Mouse (Mus musculus) limb, embryonic 14.5 days (tissue): ENCODE measurements around the gene Cbx5. TPM values are rescaled to one million over a fixed set of nuclear protein-coding genes. Genes with fewer than 3 reads are reported as not detected.
A peak's percentile ranks its signal among the peaks of the same experiment; 100 is the strongest.

ENCODE experiments used
- ATAC-seq: fragments of 200-750 bp; cut with Nextera tagmentation; 2 replicates; pipeline ENCODE4 v1.8.0; 2017; ENCODE audit warnings: low read depth, moderate number of reproducible peaks, moderate TSS enrichment; ENCODE audit not compliant: low FRiP score
- DNase-seq: peaks from one replicate; pipeline ENCODE4 v3.0.0-alpha.2; 2015; ENCODE audit warnings: low spot score
- H3K27ac ChIP-seq: fragments of 300-500 bp; sonication (generic); replicated peaks from 2 replicates; pipeline ENCODE4 v1.5.1; 2014; ENCODE audit warnings: low read depth, mild to moderate bottlenecking, low read length, moderate library complexity, mixed read lengths
- H3K27me3 ChIP-seq: fragments of 300-500 bp; sonication (generic); 2 replicates; pipeline ENCODE4 v1.6.1; 2014; ENCODE audit warnings: low read length, mixed read lengths; ENCODE audit not compliant: control insufficient read depth, insufficient read depth
- H3K36me3 ChIP-seq: fragments of 300-500 bp; sonication (generic); 2 replicates; pipeline ENCODE4 v1.6.1; 2014; ENCODE audit warnings: mild to moderate bottlenecking, low read length, moderate library complexity, mixed read lengths; ENCODE audit not compliant: control insufficient read depth, insufficient read depth
- H3K4me1 ChIP-seq: fragments of 300-500 bp; sonication (generic); 2 replicates; pipeline ENCODE4 v1.6.1; 2014; ENCODE audit warnings: antibody characterized with exemption, low read length, mixed read lengths; ENCODE audit not compliant: control insufficient read depth, insufficient read depth
- H3K4me2 ChIP-seq: fragments of 300-500 bp; sonication (generic); replicated peaks from 2 replicates; pipeline ENCODE4 v1.6.1; 2014; ENCODE audit warnings: low read depth, mild to moderate bottlenecking, low read length, moderate library complexity; ENCODE audit not compliant: severe bottlenecking
- H3K4me3 ChIP-seq: fragments of 300-500 bp; sonication (generic); replicated peaks from 2 replicates; pipeline ENCODE4 v1.5.1; 2014; ENCODE audit warnings: low read length
- H3K9ac ChIP-seq: fragments of 300-500 bp; sonication (generic); 2 replicates; pipeline ENCODE4 v1.6.1; 2014; ENCODE audit warnings: mild to moderate bottlenecking, low read depth, low read length, moderate library complexity; ENCODE audit not compliant: severe bottlenecking
- H3K9me3 ChIP-seq: fragments of 300-500 bp; sonication (generic); 2 replicates; pipeline ENCODE4 v1.6.1; 2016; ENCODE audit warnings: low read length; ENCODE audit not compliant: control insufficient read depth
- POLR2A ChIP-seq: fragments of 200-500 bp; IDR thresholded peaks from 2 replicates; pipeline ENCODE4 v1.8.0; 2012; ENCODE audit warnings: inconsistent platforms, mild to moderate bottlenecking, moderate library complexity, borderline replicate concordance; ENCODE audit not compliant: insufficient read depth, insufficient read length; ENCODE audit errors: extremely low read depth
- WGBS: fragments of 180-500 bp; shearing (Covaris S2); extraction: QIAGEN DNeasy Blood & Tissue Kit; methylation state at CpG from one replicate; pipeline ENCODE4 v1.1.7; 2014; 5-methylcytosine and 5-hydroxymethylcytosine counted together
- polyA plus RNA-seq, 2 experiments: library from polyadenylated mRNA; depleted of rRNA in 1 of 2; stranded (reverse) in 1 of 2; unstranded in 1 of 2; fragments of >200 nt; fragmentation: Nextera tagmentation in 1 of 2; extraction: Ambion mirVana in 1 of 2; gene quantifications; 2 replicates each; pipeline versions ENCODE4 v1.2.1 to v1.2.3; 2012 to 2014

The Cbx5 gene
- polyA plus RNA-seq, 2 experiments: 78.3 to 122 TPM

DNA sequence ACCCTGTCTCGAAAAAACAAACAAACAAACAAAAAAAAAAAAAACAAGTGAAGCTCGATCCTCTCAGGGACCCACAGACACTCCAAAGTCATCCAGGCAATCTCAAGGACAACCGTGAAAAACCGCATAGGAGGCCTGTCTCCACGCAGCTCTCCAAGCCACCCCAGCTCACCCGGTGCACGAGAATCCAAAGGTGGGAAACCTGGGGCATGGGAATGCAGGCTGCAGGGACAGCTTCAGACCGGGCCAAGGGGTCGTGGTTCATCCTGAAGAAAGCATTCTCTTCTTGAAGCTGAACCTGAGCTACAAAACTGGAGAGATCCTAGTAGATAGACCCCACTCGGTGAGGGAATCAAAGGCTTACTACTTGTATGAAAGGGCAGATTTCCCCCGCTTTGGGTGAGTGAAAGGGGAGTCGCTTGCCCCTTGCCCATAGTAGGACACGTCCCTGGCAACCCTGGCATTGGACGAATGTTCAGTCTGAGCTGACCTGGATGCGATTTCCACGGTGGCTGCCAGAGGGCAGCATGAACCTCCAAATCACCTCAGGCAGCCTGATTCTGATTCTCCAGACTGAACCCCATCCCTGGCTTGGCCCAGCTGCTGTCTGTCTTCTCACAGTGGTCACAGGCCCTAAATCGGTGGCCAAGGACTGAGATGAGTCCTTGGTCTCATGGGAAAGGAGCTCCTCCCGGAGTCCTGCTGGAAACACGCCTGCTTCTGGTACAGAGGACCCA lies 54.0 kb downstream of the Cbx5 start:
- Histone ChIP-seq H3K4me3 (no peak overlapping the region), H3K27me3 (no peaks in the 10 kb centered on the region), H3K4me1 (peaks cover 5% of the 10 kb centered on the region), H3K9ac (no peak overlapping the region), H3K4me2 (no peak overlapping the region), H3K36me3 (peaks cover 6% of the 10 kb centered on the region), H3K27ac (no peak overlapping the region), H3K9me3 (no peaks in the 10 kb centered on the region)
- WGBS: 54% methylated on average over 19 of the region's 19 CpGs
- ATAC-seq (no peak), DNase-seq (peak; percentile 51)
- no peak for TF ChIP-seq POLR2A

DNA sequence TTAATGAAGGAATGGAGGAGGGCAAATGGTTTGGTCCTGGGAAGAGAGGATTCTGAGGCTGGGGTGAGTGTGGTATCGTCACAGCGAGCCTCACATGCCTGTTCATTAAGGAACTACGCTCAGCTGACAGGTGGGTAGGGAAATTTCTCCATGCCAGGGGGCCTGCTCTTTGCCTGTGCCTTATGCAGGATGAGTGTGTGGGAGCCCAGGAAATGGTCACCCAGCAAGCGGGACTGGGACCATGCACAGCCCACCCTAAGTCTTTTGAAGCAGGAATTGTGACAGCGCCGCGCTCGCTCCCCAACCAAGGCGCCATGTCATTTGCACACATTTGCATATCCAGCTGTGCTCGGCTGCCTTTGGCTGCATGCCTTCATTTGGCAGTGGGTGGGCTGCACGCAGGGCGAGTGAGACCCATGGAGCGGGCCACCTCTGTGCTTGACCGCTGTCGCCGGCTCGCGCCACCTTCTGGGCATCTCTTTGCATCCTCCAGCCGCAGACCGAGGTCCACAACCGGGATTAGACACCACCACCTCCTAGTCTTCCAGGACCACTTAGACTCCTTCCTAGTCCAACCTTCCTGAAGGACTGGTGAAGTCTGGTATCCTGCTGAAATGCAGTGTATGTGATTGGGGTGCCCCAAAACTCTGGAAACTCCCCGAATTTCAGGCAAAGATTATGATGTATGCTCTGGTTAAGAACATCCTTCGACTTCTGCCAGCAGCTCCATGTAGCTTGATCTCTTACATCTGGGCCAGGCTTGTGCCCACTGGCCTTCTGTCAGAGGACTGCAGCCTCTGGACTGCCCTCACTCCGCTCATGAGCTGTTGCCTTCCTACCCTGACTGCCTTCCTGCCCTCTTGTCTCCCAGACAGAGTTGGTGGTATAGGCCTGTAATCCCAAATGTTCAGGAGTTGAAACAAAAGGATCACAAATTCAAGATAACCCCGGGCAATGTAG lies 55.7 kb downstream of the Cbx5 start:
- H3K4me1 ChIP-seq: peaks cover 5% of the 10 kb centered on the region
- TF ChIP-seq POLR2A: no peak
- no peaks in the 10 kb centered on the region for H3K9me3 ChIP-seq
- DNase-seq (no peak), ATAC-seq (no peak)
- peak overlapping the region; percentile 13 for H3K4me3 ChIP-seq
- no peak overlapping the region for H3K27ac ChIP-seq
- H3K27me3 ChIP-seq: 0 out of 2 replicates have a peak, but pooled peaks cover 4% of the 10 kb centered on the region
- peak overlapping the region; percentile 8; the same call in 1 of the 2 replicates for H3K9ac ChIP-seq
- peak overlapping the region; percentile 64 for H3K4me2 ChIP-seq
- H3K36me3 ChIP-seq: no peaks in the 10 kb centered on the region
- WGBS: 13% methylated on average over 24 of the region's 25 CpGs

- no peak overlapping the region; the same call in 1 of the 2 replicates for H3K9ac ChIP-seq
- no peaks in the 10 kb centered on the region for H3K36me3 ChIP-seq
- peak overlapping the region; percentile 64 for H3K4me2 ChIP-seq
- no peaks in the 10 kb centered on the region for H3K9me3 ChIP-seq
- peak overlapping the region; percentile 30 for H3K4me3 ChIP-seq
- DNase-seq (peak; percentile 74), ATAC-seq (peak; percentile 56; the same call in 1 of the 2 replicates)
- H3K27ac ChIP-seq: no peak overlapping the region
- under 1% methylated on average over 21 of the region's 21 CpGs for WGBS
- peaks cover 11% of the 10 kb centered on the region; the same call in 1 of the 2 replicates for H3K27me3 ChIP-seq
- no peak for TF ChIP-seq POLR2A
- peaks cover 5% of the 10 kb centered on the region for H3K4me1 ChIP-seq
These were observed 56.5 kb downstream of the Cbx5 start for GRCm38 (mm10) chr15:103183135-103183534.

GRCm38 (mm10) chr15:103182166-103182790 lies 57.3 kb downstream of the Cbx5 start:
- no peaks in the 10 kb centered on the region for H3K9me3 ChIP-seq
- ATAC-seq (peak; percentile 50), DNase-seq (peak; percentile 76)
- no peaks in the 10 kb centered on the region for H3K36me3 ChIP-seq
- H3K9ac ChIP-seq: no peak overlapping the region
- peak overlapping the region; percentile 30 for H3K4me3 ChIP-seq
- WGBS: 1% methylated on average over 36 of the region's 48 CpGs
- peaks cover 12% of the 10 kb centered on the region for H3K4me1 ChIP-seq
- no peak overlapping the region for H3K27ac ChIP-seq
- no peak for TF ChIP-seq POLR2A
- peak overlapping the region; percentile 64 for H3K4me2 ChIP-seq
- H3K27me3 ChIP-seq: peaks cover 19% of the 10 kb centered on the region

DNA sequence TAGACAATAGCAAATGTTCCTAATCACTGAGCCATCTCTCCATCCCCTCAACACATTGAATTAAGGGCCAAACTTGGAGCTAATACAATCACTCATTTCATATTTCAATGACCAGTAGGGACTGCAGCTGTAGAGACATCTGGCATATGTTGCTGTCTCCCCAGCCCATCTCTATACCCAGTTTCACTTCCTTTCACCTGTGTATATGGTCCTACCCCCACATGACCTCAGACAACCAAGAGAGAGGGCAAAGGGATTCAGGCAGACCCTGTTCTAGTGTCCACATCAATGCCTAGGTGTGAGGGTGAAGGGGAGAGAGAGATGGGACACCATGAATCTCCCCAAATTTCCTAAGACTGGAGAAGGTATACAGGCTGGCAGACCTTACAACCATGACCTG lies 59.2 kb downstream of the Cbx5 start:
- DNase-seq (no peak), ATAC-seq (no peak)
- Histone ChIP-seq H3K27me3 (peaks cover 35% of the 10 kb centered on the region), H3K9me3 (no peaks in the 10 kb centered on the region), H3K4me1 (peaks cover 14% of the 10 kb centered on the region), H3K27ac (no peak overlapping the region), H3K4me3 (no peak overlapping the region), H3K36me3 (no peaks in the 10 kb centered on the region), H3K9ac (no peak overlapping the region), H3K4me2 (no peak overlapping the region)
- no peak for TF ChIP-seq POLR2A
